Mouse (Mus musculus): Measurements from ENCODE around the gene Fam209. TPM values are rescaled to one million over a fixed set of nuclear protein-coding genes. Genes with fewer than 3 reads are reported as not detected.

Gene Fam209
- 0.32 and 0.63 TPM in 2 replicates for polyA plus RNA-seq (2014; fragmentation: Nextera tagmentation; extraction: Ambion mirVana)

DNA sequence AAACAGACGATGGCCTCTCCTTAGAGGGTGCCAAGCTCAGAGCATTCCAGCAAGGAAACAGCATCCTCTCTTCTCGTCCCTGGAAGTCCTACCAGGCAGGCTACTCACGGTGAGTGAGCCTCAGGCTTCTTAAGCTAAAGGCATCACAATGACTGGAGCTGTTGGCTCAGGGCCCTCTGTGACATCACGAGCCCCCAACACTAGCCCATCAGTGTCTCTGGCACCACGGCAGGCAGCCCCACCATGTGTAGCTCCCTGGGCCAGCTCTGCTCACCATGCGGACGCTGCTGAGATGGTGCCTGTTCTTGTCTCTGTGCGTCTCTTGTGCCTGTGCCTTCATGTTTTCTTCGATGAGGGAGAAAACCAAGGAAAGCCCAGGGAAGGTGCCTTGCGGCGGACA is at the start of gene Fam209:
Gene Fam209 (plus strand): TSS at position 203 of the 400 bp plus-strand sequence.
- H3K9me3 ChIP-seq (replicated peaks; ENCODE audit: control insufficient read depth, low read length) = no peaks in the 10 kb centered on the region
- no peak within 1 kb of the TSS for H3K4me2 ChIP-seq (ENCODE audit: low read depth, low read length)
- H3K27ac ChIP-seq (replicated peaks; ENCODE audit: low read depth, low read length) = no peak within 1 kb of the TSS
- no peak within 1 kb of the TSS for H3K9ac ChIP-seq (replicated peaks; ENCODE audit: low read length)
- no peaks in the 10 kb centered on the region for H3K4me1 ChIP-seq (ENCODE audit: control insufficient read depth, insufficient read depth, low read length)
- 88% methylated on average over 11 of the region's 11 CpGs for WGBS
- H3K4me3 ChIP-seq (ENCODE audit: low read depth, low read length) = no peak within 1 kb of the TSS
- ATAC-seq (replicated peaks; ENCODE audit: insufficient number of reproducible peaks, low FRiP score, low TSS enrichment, low read depth) (no peak), DNase-seq (ENCODE audit: low spot score) (no peak)
- no peaks in the 10 kb centered on the region for H3K27me3 ChIP-seq (ENCODE audit: control insufficient read depth, insufficient read depth, low read length)
- no peaks in the 10 kb centered on the region; the same call in 1 of the 2 replicates for H3K36me3 ChIP-seq (replicated peaks; ENCODE audit: control insufficient read depth, insufficient read depth, low read depth, low read length)

DNA sequence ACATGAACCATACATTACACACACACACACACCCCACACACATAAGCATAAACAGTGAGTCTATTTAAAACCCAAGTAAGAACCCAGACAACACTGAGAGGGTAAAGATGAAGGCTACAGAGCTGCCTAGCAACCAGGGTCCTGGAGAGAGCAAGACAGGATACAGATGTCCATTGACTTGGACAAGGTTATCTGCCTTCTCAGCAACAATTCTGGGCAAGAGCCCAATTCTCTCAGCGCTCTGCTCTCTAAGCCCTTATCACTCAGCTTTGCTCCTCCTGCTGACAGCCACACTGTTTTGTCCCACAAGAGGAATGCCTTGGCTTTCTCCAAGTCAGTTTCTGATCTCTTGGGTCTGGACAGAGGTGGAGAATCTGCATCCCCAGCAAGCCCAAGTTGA is 41.7 kb upstream of the Fam209 start:
- Histone ChIP-seq H3K9me3 (replicated peaks; ENCODE audit: control insufficient read depth, low read length) (no peaks in the 10 kb centered on the region), H3K27me3 (ENCODE audit: control insufficient read depth, insufficient read depth, low read length) (no peaks in the 10 kb centered on the region), H3K36me3 (replicated peaks; ENCODE audit: control insufficient read depth, insufficient read depth, low read depth, low read length) (no peaks in the 10 kb centered on the region), H3K9ac (replicated peaks; ENCODE audit: low read length) (no peak overlapping the region), H3K27ac (replicated peaks; ENCODE audit: low read depth, low read length) (no peak overlapping the region), H3K4me1 (ENCODE audit: control insufficient read depth, insufficient read depth, low read length) (no peaks in the 10 kb centered on the region), H3K4me2 (ENCODE audit: low read depth, low read length) (no peak overlapping the region), H3K4me3 (ENCODE audit: low read depth, low read length) (no peak overlapping the region)
- ATAC-seq (replicated peaks; ENCODE audit: insufficient number of reproducible peaks, low FRiP score, low TSS enrichment, low read depth) (no peak), DNase-seq (ENCODE audit: low spot score) (no peak)
- 83% methylated on average over 1 of the region's 1 CpGs for WGBS

DNA sequence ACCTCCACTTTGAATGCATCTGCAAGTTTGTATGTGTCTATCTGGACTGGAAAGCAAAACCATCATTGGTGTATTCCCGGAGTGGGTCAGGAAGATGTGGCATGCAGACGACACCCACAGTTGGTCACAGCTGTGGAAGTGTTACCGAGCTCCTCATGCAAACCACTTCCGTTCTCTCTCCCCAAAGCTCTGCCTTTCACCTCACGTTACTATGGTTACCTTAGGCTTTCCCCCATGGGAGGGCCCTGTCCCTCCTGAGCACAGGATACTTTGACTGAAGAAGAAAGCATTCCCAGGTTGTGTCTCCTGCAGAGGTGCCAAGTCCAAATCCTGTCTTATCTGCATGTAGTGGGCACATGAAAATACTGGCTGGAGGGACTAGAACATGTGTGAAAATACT is 38.6 kb upstream of the Fam209 start:
- Histone ChIP-seq H3K27me3 (ENCODE audit: control insufficient read depth, insufficient read depth, low read length) (no peaks in the 10 kb centered on the region), H3K27ac (replicated peaks; ENCODE audit: low read depth, low read length) (no peak overlapping the region), H3K4me1 (ENCODE audit: control insufficient read depth, insufficient read depth, low read length) (no peaks in the 10 kb centered on the region), H3K4me2 (ENCODE audit: low read depth, low read length) (no peak overlapping the region), H3K36me3 (replicated peaks; ENCODE audit: control insufficient read depth, insufficient read depth, low read depth, low read length) (no peaks in the 10 kb centered on the region), H3K9me3 (replicated peaks; ENCODE audit: control insufficient read depth, low read length) (no peaks in the 10 kb centered on the region), H3K9ac (replicated peaks; ENCODE audit: low read length) (no peak overlapping the region), H3K4me3 (ENCODE audit: low read depth, low read length) (no peak overlapping the region)
- no peak for ATAC-seq (replicated peaks; ENCODE audit: insufficient number of reproducible peaks, low FRiP score, low TSS enrichment, low read depth)
- DNase-seq (ENCODE audit: low spot score) = no peak
- 48% methylated on average over 5 of the region's 5 CpGs for WGBS

DNA sequence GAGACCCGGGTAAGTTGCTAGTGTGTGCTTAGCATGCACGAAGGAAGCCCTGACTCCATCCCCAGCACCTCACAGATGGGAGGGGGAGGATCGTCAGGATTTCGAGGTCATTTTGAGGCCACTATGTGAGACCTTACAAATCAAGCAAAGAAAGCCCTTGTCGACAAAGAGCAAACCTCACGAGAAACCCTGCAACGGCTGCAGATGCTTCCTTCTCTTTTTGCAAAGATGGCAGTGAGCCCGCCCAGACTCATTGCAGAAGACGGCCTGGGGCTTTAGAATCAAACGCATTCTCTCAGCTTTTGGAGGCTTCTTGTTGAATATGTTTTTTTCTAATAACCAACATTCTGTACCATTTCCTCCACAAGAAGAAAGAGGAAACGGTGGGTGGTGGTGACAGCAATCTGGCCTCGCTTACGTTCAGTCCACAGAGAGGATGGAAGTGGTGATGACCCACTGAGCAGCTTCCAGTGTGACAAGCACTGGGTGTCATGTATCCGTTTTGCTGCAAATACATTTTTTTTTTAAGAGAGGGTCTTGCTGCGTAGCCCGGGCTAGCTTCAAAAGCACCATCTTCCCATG is 34.9 kb upstream of the Fam209 start:
- WGBS = 71% methylated on average over 16 of the region's 16 CpGs

DNA sequence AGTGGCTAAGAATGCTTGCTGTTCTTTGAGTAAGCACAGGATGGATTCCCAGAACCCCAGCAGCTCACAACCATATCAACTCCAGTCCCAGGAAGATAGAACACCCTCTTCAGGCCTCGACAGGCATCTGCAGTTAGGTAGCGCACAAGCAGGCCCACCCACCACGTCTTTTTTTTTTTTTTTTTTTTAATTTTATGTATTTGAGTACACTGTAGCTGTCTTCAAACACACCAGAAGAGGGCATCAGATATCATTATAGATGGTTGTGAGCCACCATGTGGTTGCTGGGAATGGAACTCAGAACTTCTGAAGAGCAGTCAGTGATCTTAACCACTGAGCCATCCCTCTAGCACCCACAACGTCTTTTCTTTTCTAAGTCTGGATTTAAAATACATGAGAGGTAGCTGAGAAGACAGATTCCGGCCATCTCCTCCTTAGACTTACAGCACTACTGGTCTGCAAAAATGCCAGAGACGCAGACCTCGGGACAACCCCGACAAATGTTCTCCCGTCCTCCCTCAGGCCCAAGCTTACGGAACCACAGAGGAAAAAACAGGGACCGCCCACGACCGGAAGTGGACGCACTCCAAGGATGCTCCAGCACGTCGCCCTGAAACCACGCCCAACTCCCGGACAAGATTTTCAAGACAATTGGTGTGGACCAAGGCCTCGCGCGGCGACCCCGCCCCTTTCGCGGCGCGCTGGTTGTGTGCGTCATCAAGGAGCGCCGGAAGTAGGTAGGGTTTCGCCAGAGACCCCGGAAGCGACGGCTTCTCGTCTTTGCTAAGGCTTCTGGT is 32.3 kb upstream of the Fam209 start, which contains the start of gene Rtf2:
Gene Rtf2 (plus strand): TSS at position 714 of the 797 bp plus-strand sequence.
- Histone ChIP-seq H3K4me3 (ENCODE audit: low read depth, low read length) (peak within 1 kb of the TSS; percentile 67), H3K27me3 (ENCODE audit: control insufficient read depth, insufficient read depth, low read length) (no peaks in the 10 kb centered on the region), H3K4me2 (ENCODE audit: low read depth, low read length) (peak within 1 kb of the TSS; percentile 61), H3K9me3 (replicated peaks; ENCODE audit: control insufficient read depth, low read length) (no peaks in the 10 kb centered on the region), H3K9ac (replicated peaks; ENCODE audit: low read length) (peak within 1 kb of the TSS; percentile 64), H3K4me1 (ENCODE audit: control insufficient read depth, insufficient read depth, low read length) (no peaks in the 10 kb centered on the region), H3K27ac (replicated peaks; ENCODE audit: low read depth, low read length) (no peak within 1 kb of the TSS), H3K36me3 (replicated peaks; ENCODE audit: control insufficient read depth, insufficient read depth, low read depth, low read length) (no peaks in the 10 kb centered on the region; the same call in 1 of the 2 replicates)
- 2% methylated on average over 35 of the region's 35 CpGs for WGBS
- DNase-seq (ENCODE audit: low spot score) = peak; percentile 98
- peak; percentile 96 for ATAC-seq (replicated peaks; ENCODE audit: insufficient number of reproducible peaks, low FRiP score, low TSS enrichment, low read depth)

More for the DNA sequence above, 34.9 kb upstream of the Fam209 start:
- H3K4me1 ChIP-seq (ENCODE audit: control insufficient read depth, insufficient read depth, low read length) = no peaks in the 10 kb centered on the region
- H3K27ac ChIP-seq (replicated peaks; ENCODE audit: low read depth, low read length) = no peak overlapping the region
- H3K27me3 ChIP-seq (ENCODE audit: control insufficient read depth, insufficient read depth, low read length) = no peaks in the 10 kb centered on the region
- no peak for ATAC-seq (replicated peaks; ENCODE audit: insufficient number of reproducible peaks, low FRiP score, low TSS enrichment, low read depth)
- H3K36me3 ChIP-seq (replicated peaks; ENCODE audit: control insufficient read depth, insufficient read depth, low read depth, low read length) = no peaks in the 10 kb centered on the region
- no peak for DNase-seq (ENCODE audit: low spot score)
- no peaks in the 10 kb centered on the region for H3K9me3 ChIP-seq (replicated peaks; ENCODE audit: control insufficient read depth, low read length)
- H3K9ac ChIP-seq (replicated peaks; ENCODE audit: low read length) = no peak overlapping the region
- H3K4me2 ChIP-seq (ENCODE audit: low read depth, low read length) = no peak overlapping the region
- no peak overlapping the region for H3K4me3 ChIP-seq (ENCODE audit: low read depth, low read length)

DNA sequence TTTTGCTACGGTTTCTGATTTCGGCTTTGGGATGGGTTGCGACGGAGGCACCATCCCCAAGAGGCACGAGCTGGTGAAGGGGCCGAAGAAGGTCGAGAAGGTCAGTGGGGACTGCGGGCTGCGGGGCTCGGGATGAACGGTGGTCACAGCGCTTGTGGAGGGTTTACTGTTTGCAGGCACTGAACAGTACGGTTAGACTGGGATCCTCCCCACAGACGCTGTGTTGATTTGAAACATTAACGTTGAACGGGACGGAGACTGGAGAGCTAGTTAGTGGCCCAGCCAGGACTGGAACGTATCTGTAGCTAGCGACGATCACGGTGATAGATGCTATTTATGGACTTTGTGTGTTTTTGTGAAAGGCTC is 31.7 kb upstream of the Fam209 start:
- Histone ChIP-seq H3K4me1 (ENCODE audit: control insufficient read depth, insufficient read depth, low read length) (no peaks in the 10 kb centered on the region), H3K27ac (replicated peaks; ENCODE audit: low read depth, low read length) (no peak overlapping the region), H3K36me3 (replicated peaks; ENCODE audit: control insufficient read depth, insufficient read depth, low read depth, low read length) (no peaks in the 10 kb centered on the region; the same call in 1 of the 2 replicates), H3K27me3 (ENCODE audit: control insufficient read depth, insufficient read depth, low read length) (no peaks in the 10 kb centered on the region), H3K4me2 (ENCODE audit: low read depth, low read length) (peak overlapping the region; percentile 61), H3K4me3 (ENCODE audit: low read depth, low read length) (peak overlapping the region; percentile 67), H3K9ac (replicated peaks; ENCODE audit: low read length) (peak overlapping the region; percentile 60), H3K9me3 (replicated peaks; ENCODE audit: control insufficient read depth, low read length) (no peaks in the 10 kb centered on the region)
- DNase-seq (ENCODE audit: low spot score) (no peak), ATAC-seq (replicated peaks; ENCODE audit: insufficient number of reproducible peaks, low FRiP score, low TSS enrichment, low read depth) (peak; percentile 62)
- WGBS = under 1% methylated on average over 21 of the region's 21 CpGs

DNA sequence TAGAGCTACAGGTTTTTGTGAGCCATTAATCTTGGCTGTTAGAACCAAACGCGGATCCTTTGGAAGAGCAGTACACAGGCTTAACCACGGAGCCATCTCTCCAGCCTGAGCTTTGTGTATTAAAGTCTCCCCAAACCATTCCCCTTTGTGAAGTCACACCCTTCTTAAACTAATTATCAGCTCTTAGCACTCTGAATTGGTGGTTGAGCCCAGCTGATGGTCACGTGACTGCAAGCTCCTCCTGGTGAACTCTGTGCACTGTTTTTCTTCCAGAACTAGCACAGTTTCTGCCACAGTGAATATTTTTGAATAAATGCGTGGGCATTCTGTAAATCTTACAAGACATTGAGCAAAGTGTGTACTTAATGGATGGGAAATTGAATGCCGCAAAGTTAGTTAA is 31.1 kb upstream of the Fam209 start:
- no peak overlapping the region for H3K27ac ChIP-seq (replicated peaks; ENCODE audit: low read depth, low read length)
- 35% methylated on average over 6 of the region's 6 CpGs for WGBS
- H3K9ac ChIP-seq (replicated peaks; ENCODE audit: low read length) = no peak overlapping the region; the same call in 1 of the 2 replicates
- no peaks in the 10 kb centered on the region for H3K27me3 ChIP-seq (ENCODE audit: control insufficient read depth, insufficient read depth, low read length)
- peak overlapping the region; percentile 61 for H3K4me2 ChIP-seq (ENCODE audit: low read depth, low read length)
- H3K4me1 ChIP-seq (ENCODE audit: control insufficient read depth, insufficient read depth, low read length) = no peaks in the 10 kb centered on the region
- no peaks in the 10 kb centered on the region; the same call in 1 of the 2 replicates for H3K36me3 ChIP-seq (replicated peaks; ENCODE audit: control insufficient read depth, insufficient read depth, low read depth, low read length)
- no peak for DNase-seq (ENCODE audit: low spot score)
- no peak for ATAC-seq (replicated peaks; ENCODE audit: insufficient number of reproducible peaks, low FRiP score, low TSS enrichment, low read depth)
- H3K4me3 ChIP-seq (ENCODE audit: low read depth, low read length) = peak overlapping the region; percentile 67
- no peaks in the 10 kb centered on the region for H3K9me3 ChIP-seq (replicated peaks; ENCODE audit: control insufficient read depth, low read length)

DNA sequence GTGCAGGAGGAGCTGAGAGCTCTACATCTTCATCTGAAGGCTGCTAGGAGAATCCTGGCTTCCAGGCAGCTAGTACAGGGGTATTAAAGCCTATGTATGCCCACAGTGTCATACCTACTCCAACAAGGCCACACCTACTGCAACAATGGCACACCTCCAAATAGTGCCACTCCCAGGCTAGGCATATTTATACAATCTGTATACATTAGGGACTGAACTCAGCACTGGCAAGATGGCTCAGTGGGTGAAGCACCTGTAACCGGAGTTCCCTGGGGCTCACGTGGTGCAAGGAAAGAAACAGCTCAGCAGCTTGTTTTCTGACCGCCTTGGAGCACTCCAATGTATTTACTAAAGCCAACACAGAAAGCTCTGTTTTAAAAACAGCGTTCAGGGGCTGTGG is 26.7 kb upstream of the Fam209 start:
- Histone ChIP-seq H3K9ac (replicated peaks; ENCODE audit: low read length) (no peak overlapping the region), H3K27me3 (ENCODE audit: control insufficient read depth, insufficient read depth, low read length) (no peaks in the 10 kb centered on the region), H3K4me2 (ENCODE audit: low read depth, low read length) (no peak overlapping the region), H3K4me3 (ENCODE audit: low read depth, low read length) (no peak overlapping the region), H3K4me1 (ENCODE audit: control insufficient read depth, insufficient read depth, low read length) (no peaks in the 10 kb centered on the region), H3K36me3 (replicated peaks; ENCODE audit: control insufficient read depth, insufficient read depth, low read depth, low read length) (no peaks in the 10 kb centered on the region; the same call in none of the 2 replicates), H3K9me3 (replicated peaks; ENCODE audit: control insufficient read depth, low read length) (no peaks in the 10 kb centered on the region), H3K27ac (replicated peaks; ENCODE audit: low read depth, low read length) (no peak overlapping the region)
- ATAC-seq (replicated peaks; ENCODE audit: insufficient number of reproducible peaks, low FRiP score, low TSS enrichment, low read depth) (no peak), DNase-seq (ENCODE audit: low spot score) (no peak)
- 90% methylated on average over 4 of the region's 4 CpGs for WGBS

Measured in embryonic facial prominence, embryonic 11.5 days (tissue).